Mouse (Mus musculus): ENCODE data around the gene Htr5b. TPM values are rescaled to one million over a fixed set of nuclear protein-coding genes. Genes with fewer than 3 reads are reported as not detected.

Gene Htr5b
- not detected in 2 replicates for polyA plus RNA-seq (2012; ENCODE audit: low replicate concordance)

DNA sequence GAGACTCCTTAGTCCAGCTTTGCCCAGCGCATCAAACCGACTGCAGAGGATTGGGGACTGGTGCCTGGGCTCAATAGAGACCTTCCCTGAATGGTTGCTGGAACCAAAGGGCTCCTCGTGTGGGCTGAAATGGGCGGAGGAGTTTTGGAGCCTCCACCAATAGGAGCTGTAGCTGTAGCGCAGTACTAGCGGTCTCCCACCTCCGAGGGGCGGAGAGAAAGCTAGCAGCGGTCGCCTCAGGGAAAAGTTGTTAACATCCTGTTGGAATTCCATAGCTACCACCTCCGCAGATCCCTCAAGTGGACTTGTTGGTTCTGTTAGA lies at the start of gene Htr5b:
Gene Htr5b (minus strand): TSS at position 67 of the 322 bp plus-strand sequence.

DNA sequence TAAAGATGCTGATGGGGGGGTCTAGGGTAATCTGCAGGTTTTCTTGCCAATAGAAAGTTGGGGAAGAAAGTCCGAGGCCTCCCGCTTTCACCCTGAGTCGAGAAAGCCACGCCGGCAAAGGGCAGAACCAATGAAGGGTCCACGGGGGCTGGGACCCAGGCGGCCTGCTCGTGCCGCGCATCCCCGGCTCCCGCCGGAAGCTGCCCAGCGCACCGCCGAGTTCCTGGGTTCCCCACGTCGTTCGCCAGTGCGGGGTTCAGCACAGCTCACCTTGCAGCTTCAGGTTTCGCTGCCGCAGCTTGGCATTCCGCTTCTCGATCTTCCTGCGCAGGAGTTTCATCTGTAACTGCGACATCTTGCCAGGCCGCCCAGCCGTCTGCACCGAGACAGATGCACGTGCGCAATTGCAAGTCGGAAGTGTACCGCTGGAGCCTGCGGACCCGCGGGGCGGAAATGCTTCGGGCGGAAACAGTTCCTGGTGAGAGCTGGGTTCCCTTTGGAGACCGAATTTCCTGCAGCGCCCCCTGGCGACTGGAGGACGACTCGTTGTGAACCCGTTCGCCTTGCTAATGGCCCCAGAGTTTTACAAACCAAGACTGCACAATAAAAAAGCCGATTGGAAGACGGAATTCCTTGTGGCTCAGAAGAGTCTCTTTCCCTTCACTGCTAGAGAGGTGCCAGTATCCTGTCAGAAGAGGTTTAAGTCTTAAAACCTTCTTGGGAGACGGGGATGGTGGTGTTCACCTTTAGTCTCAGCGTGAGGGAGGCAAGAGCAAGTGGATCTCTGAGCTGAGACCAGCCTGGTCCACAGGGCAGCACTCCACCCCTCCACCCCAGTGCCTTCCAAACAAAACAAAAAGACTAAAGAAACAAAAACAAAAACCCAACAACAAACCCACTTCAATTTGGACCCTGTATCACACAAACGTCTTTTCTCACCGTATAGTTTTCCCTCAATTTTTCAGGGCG lies 39.5 kb upstream of the Htr5b start, which contains the start of gene Ddx18:
Gene Ddx18 (minus strand): TSS at position 469 of the 969 bp plus-strand sequence.

Other genes starting within 250 kb of the Htr5b start
- 9.0 and 10.8 TPM in 2 replicates for gene Insig2, start 195.9 kb downstream of the Htr5b start, polyA plus RNA-seq (2012; ENCODE audit: low replicate concordance)
- gene Ccdc93, start 97.4 kb downstream of the Htr5b start, polyA plus RNA-seq (2012; ENCODE audit: low replicate concordance), result 6.4 and 10.3 TPM in 2 replicates
- 5.8 and 8.7 TPM in 2 replicates for gene Ddx18, start 39.5 kb upstream of the Htr5b start, polyA plus RNA-seq (2012; ENCODE audit: low replicate concordance)

Measured in hematopoietic multipotent progenitor cell, adult 10-12 weeks (in vitro differentiated cells).